Mouse (Mus musculus) layer of hippocampus, adult 18-20 months (tissue): ENCODE data around the gene Gm3880. TPM values are rescaled to one million over a fixed set of nuclear protein-coding genes. Genes with fewer than 3 reads are reported as not detected.
"Not testable (repeated sequence)": the region's sequence is repeated elsewhere in the genome, so short reads cannot be mapped to it uniquely, and the experiment has no call there.

ENCODE experiments used
- DNase-seq, 2 experiments: peaks; one replicate each; pipeline ENCODE4 v3.0.0; 2022; ENCODE audit warnings: low spot score in 2 of 2
- long read RNA-seq: library from polyadenylated mRNA; stranded (forward); transcript quantifications from one replicate; pipeline ENCODE4 v2.0.0, GENCODE M21; 2021
- total RNA-seq, 2 experiments: library from RNA; stranded (reverse); gene quantifications; 2 replicates each; pipeline ENCODE4 v1.2.3; 2021

The Gm3880 gene
- not detected for total RNA-seq
- long read RNA-seq = 0 reads

- DNase-seq = not testable (repeated sequence)
These were observed at the start of gene Gm3880 for GRCm38 (mm10) chrX:102686872-102687271. TSS of gene Gm3880 (minus strand) at chrX:102686972.

DNA sequence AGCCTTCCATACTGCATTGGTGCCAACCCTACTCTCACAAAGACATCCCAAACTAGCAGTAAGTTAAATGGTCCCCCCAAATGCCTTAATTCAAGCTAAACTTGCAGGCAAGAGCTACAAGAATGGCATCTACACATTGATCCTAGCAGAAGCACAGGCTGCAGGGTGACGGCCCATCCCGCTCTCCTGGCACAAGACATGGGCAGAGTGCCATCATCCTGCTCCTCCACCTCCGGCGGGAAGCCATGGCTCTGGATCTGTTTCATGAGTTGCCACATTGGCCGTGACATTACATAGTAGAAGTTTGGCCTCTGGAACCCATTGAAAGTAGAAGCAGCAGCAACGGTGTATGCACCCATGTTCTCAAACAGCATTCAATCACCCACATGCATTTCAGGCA is 37.5 kb upstream of the Gm3880 start:
- DNase-seq = not testable (repeated sequence)

DNA sequence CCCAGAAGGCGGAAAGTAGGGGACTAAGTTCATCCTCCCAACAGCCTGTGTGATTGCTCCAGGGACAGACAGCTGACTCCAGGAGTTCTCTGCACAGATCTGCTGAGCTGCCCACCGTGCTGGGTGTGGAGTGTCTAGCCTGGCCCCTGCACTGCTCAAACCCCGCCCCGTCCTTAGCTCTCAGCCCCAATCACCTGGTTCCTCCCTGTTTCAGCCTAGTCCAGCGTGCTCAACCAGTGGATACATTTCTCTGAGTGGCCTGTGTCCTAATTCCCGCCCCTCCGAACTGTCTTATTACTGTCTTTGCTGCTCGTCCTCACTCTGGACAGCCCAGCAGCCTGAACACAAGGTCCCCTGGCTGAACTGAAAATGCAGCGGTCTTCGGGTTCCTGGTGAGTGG is 20.8 kb upstream of the Gm3880 start, which contains the start of the genes Gm9112 and Dmrtc1b:
Gm9112 (minus strand) TSS at position 101 of the 400 bp plus-strand sequence.
Dmrtc1b (plus strand) TSS at position 331 of the 400 bp plus-strand sequence.
- not testable (repeated sequence) for DNase-seq

GRCm38 (mm10) chrX:102700636-102701035 is 13.9 kb upstream of the Gm3880 start:
- not testable (repeated sequence) for DNase-seq

GRCm38 (mm10) chrX:102689252-102689651 is 2.5 kb upstream of the Gm3880 start:
- DNase-seq = peak; percentile 14 to 21

DNA sequence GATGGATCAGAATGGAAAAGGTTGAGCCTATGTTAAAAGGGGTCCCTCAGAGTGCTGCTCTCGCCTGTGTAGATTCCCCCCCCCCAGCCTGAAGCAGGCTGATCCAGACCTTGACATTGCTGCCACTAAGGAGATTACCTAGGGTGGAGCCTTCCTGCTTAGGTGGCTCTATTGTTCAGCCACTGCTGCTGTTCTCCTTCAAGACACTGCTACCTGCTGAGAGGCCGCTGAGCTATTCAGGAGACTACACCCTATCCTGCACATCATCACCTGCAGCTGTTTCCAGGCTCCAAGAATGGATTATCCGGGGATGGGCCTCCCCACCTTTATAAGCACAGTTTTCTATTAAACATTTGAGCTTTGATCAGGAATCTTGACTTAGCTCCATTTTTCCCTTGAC is 2.1 kb downstream of the Gm3880 start:
- not testable (repeated sequence) for DNase-seq

- DNase-seq = no peak
These were observed 20.1 kb downstream of the Gm3880 start for GRCm38 (mm10) chrX:102666641-102667040.

- peak in 1 of 2 experiments; percentile 47 for DNase-seq
These were observed 26.1 kb downstream of the Gm3880 start for GRCm38 (mm10) chrX:102660712-102661111.

DNA sequence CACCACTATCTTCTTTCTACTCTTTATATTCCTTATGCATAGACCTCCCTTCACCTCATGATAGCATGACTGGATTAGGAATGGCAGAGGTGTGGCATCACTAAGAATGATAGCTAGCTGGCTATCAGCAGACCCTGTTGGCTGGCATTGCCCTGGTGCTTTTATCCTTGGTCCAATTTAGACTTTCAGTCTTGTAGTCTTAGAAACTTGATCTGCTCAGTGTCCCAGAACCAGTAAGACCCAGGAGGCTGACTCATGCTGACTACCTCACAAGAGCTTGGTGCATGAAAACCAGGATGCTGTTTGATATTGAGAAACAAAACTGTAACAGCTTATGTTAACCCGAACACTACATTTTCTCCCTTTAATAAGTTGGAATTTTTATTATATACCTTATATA is 41.1 kb downstream of the Gm3880 start:
- no peak for DNase-seq

DNA sequence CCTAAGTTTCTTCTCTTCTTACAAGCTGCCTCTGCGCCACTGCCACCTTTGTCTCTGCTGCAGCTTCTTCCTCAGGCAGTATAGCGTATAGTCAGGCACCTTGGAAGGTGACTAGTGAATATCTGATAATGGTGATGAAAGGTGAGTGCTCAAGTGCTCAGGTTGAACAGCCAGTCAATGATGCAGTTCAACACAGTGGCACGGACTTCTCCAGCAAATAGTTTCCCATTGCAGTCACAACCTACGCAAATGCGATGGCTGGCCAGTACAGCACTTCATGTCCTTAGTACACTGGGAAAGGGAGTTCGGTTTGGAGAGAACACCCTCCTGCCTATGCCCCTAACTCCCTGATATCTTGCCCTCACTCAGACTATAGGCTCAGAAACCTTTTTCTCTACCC is 41.6 kb downstream of the Gm3880 start:
- no peak for DNase-seq

DNA sequence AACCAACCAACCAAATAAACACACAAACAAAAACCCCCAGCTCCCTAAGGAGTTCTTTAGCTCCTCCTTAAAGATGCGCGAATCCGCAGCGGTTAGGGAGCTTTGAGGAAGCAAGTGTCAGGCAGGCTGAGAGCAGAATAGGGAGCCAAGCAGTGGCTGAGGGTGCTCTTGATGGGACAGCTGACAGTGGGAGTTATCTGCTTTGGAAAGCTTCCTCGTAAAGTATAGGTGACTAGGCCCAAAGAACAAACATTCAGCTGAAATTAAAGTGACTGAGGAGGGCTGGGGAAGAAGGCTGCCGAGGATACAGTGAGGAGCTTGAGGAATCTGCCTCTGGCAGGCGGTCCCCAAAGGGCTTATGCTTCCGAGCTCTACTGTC is 42.2 kb downstream of the Gm3880 start:
- DNase-seq = no peak

- DNase-seq = peak; percentile 48 to 67
These were observed 42.8 kb downstream of the Gm3880 start, which contains the start of gene Phka1 for GRCm38 (mm10) chrX:102643823-102644572. TSS of gene Phka1 (minus strand) at chrX:102644246.

Other genes with a start within 250 kb of the Gm3880 start
- gene Hdac8, start 181.6 kb downstream of the Gm3880 start, total RNA-seq = 10 to 100 TPM; 19.6 to 22.1 TPM
- gene Phka1, start 42.7 kb downstream of the Gm3880 start, total RNA-seq = 10 to 100 TPM; 22.3 to 24.3 TPM
- not detected for gene Gm9112, start 20.7 kb upstream of the Gm3880 start, total RNA-seq
- gene Dmrtc1b, start 20.9 kb upstream of the Gm3880 start, total RNA-seq = not detected
- gene Dmrtc1c1, start 116.0 kb upstream of the Gm3880 start, total RNA-seq = not detected
- not detected for gene Dmrtc1c2, start 167.6 kb upstream of the Gm3880 start, total RNA-seq
- not detected for gene 1700031F05Rik, start 181.0 kb upstream of the Gm3880 start, total RNA-seq
- gene Dmrtc1a, start 221.7 kb upstream of the Gm3880 start, total RNA-seq = 1 to 10 TPM; 5.7 to 7.0 TPM
- not detected for gene 1700011M02Rik, start 221.9 kb upstream of the Gm3880 start, total RNA-seq
- not detected for gene 1700018G05Rik, start 241.4 kb upstream of the Gm3880 start, total RNA-seq